Mouse (Mus musculus) heart, postnatal 0 days (tissue): ENCODE data around the gene Nup153. TPM values are rescaled to one million over a fixed set of nuclear protein-coding genes. Genes with fewer than 3 reads are reported as not detected.

ENCODE experiments used
- ATAC-seq: fragments of 200-750 bp; cut with Nextera tagmentation; 2 replicates; pipeline ENCODE4 v1.8.0; 2017; ENCODE audit warnings: low read depth, moderate number of reproducible peaks, moderate library complexity; ENCODE audit not compliant: insufficient read depth
- DNase-seq: peaks from one replicate; pipeline ENCODE4 v3.0.0-alpha.2; 2016; ENCODE audit warnings: low spot score
- H3K27ac ChIP-seq: fragments of 300-500 bp; sonication (generic); 2 replicates; pipeline ENCODE4 v1.5.1; 2014; ENCODE audit warnings: low read depth, mild to moderate bottlenecking
- H3K27me3 ChIP-seq: fragments of 300-500 bp; sonication (generic); 2 replicates; pipeline ENCODE4 v1.6.1; 2014; ENCODE audit warnings: low read length, mixed read lengths; ENCODE audit not compliant: control insufficient read depth, insufficient read depth
- H3K36me3 ChIP-seq: fragments of 300-500 bp; sonication (generic); replicated peaks from 2 replicates; pipeline ENCODE4 v1.6.1; 2014; ENCODE audit warnings: low read length, mixed read lengths; ENCODE audit not compliant: control insufficient read depth, insufficient read depth
- H3K4me1 ChIP-seq: fragments of 300-500 bp; sonication (generic); 2 replicates; pipeline ENCODE4 v1.6.1; 2014; ENCODE audit warnings: antibody characterized with exemption; ENCODE audit not compliant: control insufficient read depth, insufficient read depth
- H3K4me2 ChIP-seq: fragments of 300-500 bp; sonication (generic); 2 replicates; pipeline ENCODE4 v1.6.1; 2014; ENCODE audit warnings: low read depth, mild to moderate bottlenecking, low read length, moderate library complexity
- H3K4me3 ChIP-seq: fragments of 300-500 bp; sonication (generic); 2 replicates; pipeline ENCODE4 v1.5.1; 2014; ENCODE audit warnings: low read depth, low read length
- H3K9ac ChIP-seq: fragments of 300-500 bp; sonication (generic); replicated peaks from 2 replicates; pipeline ENCODE4 v1.6.1; 2014; ENCODE audit warnings: low read depth, low read length, mixed read lengths
- H3K9me3 ChIP-seq: fragments of 300-500 bp; sonication (generic); replicated peaks from 2 replicates; pipeline ENCODE4 v1.6.1; 2016; ENCODE audit warnings: low read length; ENCODE audit not compliant: control insufficient read depth
- CTCF ChIP-seq: IDR thresholded peaks from 2 replicates; pipeline ENCODE4 v1.5.1; 2016; ENCODE audit warnings: antibody characterized with exemption, control low read depth, low read depth
- EP300 ChIP-seq: IDR thresholded peaks from 2 replicates; pipeline ENCODE4 v1.6.1; 2016; ENCODE audit warnings: antibody characterized with exemption, low read depth
- WGBS: fragments of 180-500 bp; shearing (Covaris S2); extraction: QIAGEN DNeasy Blood & Tissue Kit; methylation state at CpG from one replicate; pipeline ENCODE4 v1.1.7; 2014; 5-methylcytosine and 5-hydroxymethylcytosine counted together
- polyA plus RNA-seq: library from polyadenylated mRNA; unstranded; fragments of >200 nt; fragmentation: Nextera tagmentation; extraction: Ambion mirVana; gene quantifications from 2 replicates; pipeline ENCODE4 v1.2.1, GENCODE M21; 2015
- total RNA-seq: library from RNA; depleted of rRNA; stranded (reverse); fragments of >200 nt; gene quantifications from 2 replicates; pipeline ENCODE4 v1.2.3, GENCODE M21; 2014; ENCODE audit warnings: low replicate concordance

The Nup153 gene
- total and polyA plus RNA-seq, 2 experiments from 2014 or later: 5.3 to 26.6 TPM

DNA sequence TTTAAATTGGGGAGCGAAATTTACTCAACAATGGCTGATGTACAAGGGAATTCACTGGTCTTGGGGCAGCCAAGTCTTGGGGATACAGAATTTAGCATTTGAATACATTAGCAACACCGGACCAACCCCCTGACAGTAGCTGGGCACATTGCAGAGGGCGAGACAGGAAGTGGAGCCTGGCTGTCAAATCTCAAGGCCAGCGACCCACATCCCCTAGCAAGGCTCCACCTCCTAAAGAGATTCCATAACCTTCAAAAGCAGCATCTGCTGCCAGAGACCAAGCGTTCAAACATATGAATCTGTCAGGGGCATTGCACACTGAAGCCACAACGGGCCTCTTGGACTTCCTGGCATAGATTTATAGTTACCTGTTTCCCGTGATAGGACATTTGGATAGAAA is 75.9 kb downstream of the Nup153 start:
- H3K27ac ChIP-seq: no peak overlapping the region
- H3K4me1 ChIP-seq: no peaks in the 10 kb centered on the region
- no peak overlapping the region for H3K4me3 ChIP-seq
- no peak overlapping the region for H3K9ac ChIP-seq
- WGBS: 78% methylated on average over 7 of the region's 7 CpGs
- no peak for ATAC-seq
- DNase-seq: no peak
- no peak for TF ChIP-seq EP300
- no peaks in the 10 kb centered on the region for H3K27me3 ChIP-seq
- peaks cover 27% of the 10 kb centered on the region; the same call in 1 of the 2 replicates for H3K36me3 ChIP-seq
- no peak overlapping the region for H3K4me2 ChIP-seq
- no peaks in the 10 kb centered on the region for H3K9me3 ChIP-seq

DNA sequence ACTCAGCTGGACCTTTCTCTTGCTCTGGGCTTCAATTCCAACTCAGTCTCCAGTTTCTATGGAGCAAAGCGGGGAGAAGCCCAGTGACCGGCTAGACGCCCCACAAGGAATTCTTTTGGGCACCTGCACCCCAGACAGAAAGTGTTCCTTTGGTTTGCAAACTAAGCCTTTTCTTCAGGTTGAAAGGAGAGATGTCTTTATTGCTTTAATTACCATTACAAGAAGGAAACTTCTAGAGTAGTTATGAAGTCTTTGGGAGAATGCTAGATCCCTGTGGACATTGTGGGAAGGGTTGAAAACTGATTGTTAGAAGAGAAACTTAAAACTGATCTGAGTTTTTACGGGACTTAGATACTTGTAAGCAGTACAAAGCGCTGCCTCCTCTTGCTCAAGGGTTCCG is 82.3 kb downstream of the Nup153 start:
- Histone ChIP-seq H3K4me1 (no peaks in the 10 kb centered on the region), H3K4me2 (no peak overlapping the region), H3K27me3 (no peaks in the 10 kb centered on the region), H3K9ac (no peak overlapping the region), H3K9me3 (peaks cover 8% of the 10 kb centered on the region), H3K4me3 (no peak overlapping the region), H3K36me3 (peaks cover 43% of the 10 kb centered on the region), H3K27ac (no peak overlapping the region)
- 89% methylated on average over 6 of the region's 6 CpGs for WGBS
- ATAC-seq: no peak
- DNase-seq: no peak
- TF ChIP-seq EP300: no peak
- TF ChIP-seq CTCF: no peak

DNA sequence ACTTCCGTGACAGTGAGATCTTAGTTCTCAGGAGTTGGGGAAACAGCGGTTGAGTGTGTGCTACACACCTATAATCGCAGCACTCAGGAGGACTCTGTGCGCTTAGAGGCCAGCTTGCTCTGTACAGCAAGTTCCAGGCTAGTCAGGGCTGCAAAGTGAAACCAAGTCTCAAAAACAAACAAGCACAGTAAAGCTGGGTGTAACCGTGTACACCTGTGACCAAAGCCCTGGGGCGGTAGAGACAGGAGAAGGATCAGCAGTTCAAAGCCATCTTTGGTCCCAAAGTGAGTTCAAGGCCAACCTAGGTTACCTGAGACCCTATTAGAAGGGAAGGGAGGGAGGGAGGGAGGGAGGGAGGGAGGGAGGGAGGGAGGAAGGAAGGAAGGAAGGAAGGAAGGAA is 83.6 kb downstream of the Nup153 start:
- no peak overlapping the region for H3K27ac ChIP-seq
- TF ChIP-seq CTCF (no peak), EP300 (no peak)
- H3K9ac ChIP-seq: no peak overlapping the region
- 94% methylated on average over 6 of the region's 6 CpGs for WGBS
- ATAC-seq: no peak
- no peak for DNase-seq
- H3K4me1 ChIP-seq: no peaks in the 10 kb centered on the region
- no peak overlapping the region for H3K4me2 ChIP-seq
- H3K36me3 ChIP-seq: peaks cover 46% of the 10 kb centered on the region
- peaks cover 8% of the 10 kb centered on the region for H3K9me3 ChIP-seq
- H3K4me3 ChIP-seq: no peak overlapping the region
- no peaks in the 10 kb centered on the region for H3K27me3 ChIP-seq

DNA sequence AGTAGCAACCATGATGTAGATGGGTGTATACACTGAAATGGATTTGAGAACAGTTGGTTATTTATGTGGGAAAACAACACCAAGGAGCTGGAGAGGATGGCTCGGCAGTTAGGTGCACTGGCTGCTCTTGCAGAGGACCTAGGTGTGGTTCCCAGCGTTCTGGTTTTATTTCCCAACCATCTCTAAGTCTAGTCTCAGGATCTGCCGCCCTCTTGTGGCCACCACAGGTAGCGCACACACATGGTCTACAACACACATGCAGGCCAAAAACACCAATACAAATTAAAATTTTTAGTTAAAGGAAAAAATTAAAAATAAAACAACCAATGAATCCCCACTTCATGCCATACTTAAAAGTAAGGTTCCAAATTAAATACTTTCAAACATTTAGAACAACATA is 85.4 kb downstream of the Nup153 start:
- DNase-seq: no peak
- WGBS: 90% methylated on average over 4 of the region's 4 CpGs
- TF ChIP-seq EP300: no peak
- TF ChIP-seq CTCF: peak; percentile 36

DNA sequence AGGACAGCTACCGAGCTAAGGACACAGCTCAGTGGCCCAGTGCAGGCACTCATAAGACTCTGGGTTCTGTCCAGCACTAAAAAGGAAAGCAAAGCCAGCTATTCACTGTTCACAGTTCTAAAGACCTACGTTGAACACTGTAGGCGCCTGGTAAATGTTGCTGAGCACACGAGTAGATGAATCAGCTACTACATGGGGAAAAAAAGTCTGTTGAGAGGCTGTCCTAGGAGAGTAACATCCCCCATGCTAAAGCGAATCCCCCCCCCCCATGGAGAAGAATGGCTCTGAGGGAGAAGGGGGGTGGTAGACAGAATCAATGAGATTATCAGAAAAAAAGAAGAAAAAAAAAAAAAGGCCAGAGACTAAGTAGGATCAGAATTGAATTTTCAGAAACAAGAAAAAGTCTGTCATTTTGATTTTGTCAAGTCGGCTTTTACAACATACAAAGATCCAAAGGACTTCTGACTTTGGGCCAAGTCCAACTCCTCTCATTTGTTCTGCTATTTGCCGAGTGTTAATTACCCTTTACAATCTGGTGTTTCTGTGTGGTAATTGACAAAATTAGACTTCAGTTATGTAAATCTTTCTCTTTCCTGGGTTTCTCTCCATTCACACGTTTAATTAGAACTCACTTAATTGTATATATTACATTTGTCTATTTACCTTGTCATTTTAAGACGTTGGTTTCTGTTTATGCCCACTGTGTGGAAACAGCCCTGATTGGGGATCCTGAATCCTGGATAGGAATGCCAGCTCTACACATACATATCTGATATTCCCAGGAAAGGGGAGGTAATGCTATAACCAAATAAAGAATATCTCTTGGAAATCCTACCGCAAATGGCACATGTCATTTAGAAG is 86.9 kb downstream of the Nup153 start:
- H3K4me1 ChIP-seq: no peaks in the 10 kb centered on the region
- ATAC-seq (no peak), DNase-seq (no peak)
- peaks cover 62% of the 10 kb centered on the region for H3K36me3 ChIP-seq
- WGBS: 93% methylated on average over 10 of the region's 10 CpGs
- no peak overlapping the region for H3K9ac ChIP-seq
- no peak for TF ChIP-seq EP300
- no peak for TF ChIP-seq CTCF
- H3K27me3 ChIP-seq: no peaks in the 10 kb centered on the region
- H3K4me2 ChIP-seq: no peak overlapping the region
- H3K4me3 ChIP-seq: no peak overlapping the region
- no peak overlapping the region for H3K27ac ChIP-seq
- H3K9me3 ChIP-seq: peaks cover 8% of the 10 kb centered on the region

More for the DNA sequence above, 85.4 kb downstream of the Nup153 start:
- Histone ChIP-seq H3K9me3 (peaks cover 8% of the 10 kb centered on the region), H3K27ac (no peak overlapping the region), H3K36me3 (peaks cover 50% of the 10 kb centered on the region), H3K4me2 (no peak overlapping the region), H3K27me3 (no peaks in the 10 kb centered on the region), H3K4me3 (no peak overlapping the region), H3K4me1 (no peaks in the 10 kb centered on the region), H3K9ac (no peak overlapping the region)
- no peak for ATAC-seq

DNA sequence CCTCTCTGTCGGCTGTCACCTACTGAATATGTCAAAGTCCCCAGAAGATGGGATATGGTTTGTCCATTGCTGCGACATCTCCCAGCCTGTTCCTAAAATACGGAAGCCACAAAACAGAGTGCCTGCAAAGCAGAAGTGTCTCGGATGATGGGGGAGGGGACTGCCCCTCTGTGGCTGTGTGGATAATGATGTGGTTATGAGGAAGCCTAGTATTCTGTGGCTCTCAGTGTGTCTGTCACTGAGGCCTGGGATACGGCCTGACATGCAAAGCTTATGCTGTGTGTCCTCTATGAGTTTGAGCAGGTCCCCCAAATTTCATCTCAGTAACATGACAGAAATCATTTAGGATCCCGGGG is 93.6 kb downstream of the Nup153 start:
- DNase-seq: no peak
- Histone ChIP-seq H3K9ac (no peak overlapping the region), H3K4me1 (no peaks in the 10 kb centered on the region), H3K27me3 (no peaks in the 10 kb centered on the region), H3K4me2 (no peak overlapping the region), H3K36me3 (peaks cover 56% of the 10 kb centered on the region), H3K9me3 (no peaks in the 10 kb centered on the region), H3K27ac (no peak overlapping the region), H3K4me3 (no peak overlapping the region)
- no peak for ATAC-seq
- TF ChIP-seq CTCF (no peak), EP300 (no peak)
- WGBS: 59% methylated on average over 6 of the region's 6 CpGs
